Mouse (Mus musculus) limb, embryonic 15.5 days (tissue): Measurements from ENCODE around the gene Gpr26. TPM values are rescaled to one million over a fixed set of nuclear protein-coding genes. Genes with fewer than 3 reads are reported as not detected.

Experiments
- ATAC-seq: fragments of 200-750 bp; cut with Nextera tagmentation; 2 replicates; pipeline ENCODE4 v1.8.0; 2017; ENCODE audit warnings: low read depth, moderate TSS enrichment; ENCODE audit not compliant: insufficient number of reproducible peaks, low FRiP score, low TSS enrichment
- H3K27ac ChIP-seq: fragments of 300-500 bp; sonication (generic); 2 replicates; pipeline ENCODE4 v1.5.1; 2015; ENCODE audit warnings: moderate library complexity, mild to moderate bottlenecking, inconsistent platforms
- H3K27me3 ChIP-seq: fragments of 300-500 bp; sonication (generic); 2 replicates; pipeline ENCODE4 v1.6.1; 2015; ENCODE audit warnings: inconsistent platforms
- H3K36me3 ChIP-seq: fragments of 300-500 bp; sonication (generic); 2 replicates; pipeline ENCODE4 v1.6.1; 2015; ENCODE audit warnings: inconsistent platforms
- H3K4me1 ChIP-seq: fragments of 300-500 bp; sonication (generic); 2 replicates; pipeline ENCODE4 v1.6.1; 2015; ENCODE audit warnings: inconsistent platforms
- H3K4me2 ChIP-seq: fragments of 300-500 bp; sonication (generic); 2 replicates; pipeline ENCODE4 v1.6.1; 2015; ENCODE audit warnings: mild to moderate bottlenecking, inconsistent platforms
- H3K4me3 ChIP-seq: fragments of 300-500 bp; sonication (generic); 2 replicates; pipeline ENCODE4 v1.5.1; 2015; ENCODE audit warnings: mild to moderate bottlenecking, inconsistent platforms
- H3K9ac ChIP-seq: fragments of 300-500 bp; sonication (generic); 2 replicates; pipeline ENCODE4 v1.6.1; 2015; ENCODE audit warnings: inconsistent platforms
- H3K9me3 ChIP-seq: fragments of 300-500 bp; sonication (generic); 2 replicates; pipeline ENCODE4 v1.6.1; 2016; ENCODE audit warnings: inconsistent platforms
- WGBS: fragments of 180-500 bp; shearing (Covaris S2); methylation state at CpG from one replicate; pipeline ENCODE4 v1.1.7; 2015; 5-methylcytosine and 5-hydroxymethylcytosine counted together
- polyA plus RNA-seq: library from polyadenylated mRNA; unstranded; fragments of >200 nt; fragmentation: Nextera tagmentation; extraction: Ambion mirVana; gene quantifications from 2 replicates; pipeline ENCODE4 v1.2.1, GENCODE M21; 2015

The Gpr26 gene
- polyA plus RNA-seq, 1 experiment from 2014 or later: not detected

- Histone ChIP-seq H3K27me3 (no peaks in the 10 kb centered on the region), H3K4me1 (peaks cover 8% of the 10 kb centered on the region; the same call in 1 of the 2 replicates), H3K36me3 (no peaks in the 10 kb centered on the region), H3K4me3 (no peak overlapping the region), H3K27ac (no peak overlapping the region), H3K4me2 (no peak overlapping the region), H3K9ac (no peak overlapping the region), H3K9me3 (no peaks in the 10 kb centered on the region)
- ATAC-seq: no peak
- WGBS: 38% methylated on average over 6 of the region's 6 CpGs
Observed at GRCm38 (mm10) chr7:132031940-132032531, 65.8 kb downstream of the Gpr26 start.

Other genes starting within 250 kb of the Gpr26 start
- 64.4 and 79.0 TPM in 2 replicates for gene Cpxm2, start 188.3 kb downstream of the Gpr26 start, polyA plus RNA-seq